Mouse (Mus musculus): ENCODE data around the gene Etv5. TPM values are rescaled to one million over a fixed set of nuclear protein-coding genes. Genes with fewer than 3 reads are reported as not detected.
"Not testable (repeated sequence)": the region's sequence is repeated elsewhere in the genome, so short reads cannot be mapped to it uniquely, and the experiment has no call there.

Gene Etv5
- polyA plus RNA-seq, 1 experiment from 2014 or later = 27.7 TPM

GRCm38 (mm10) chr16:22398784-22399453, 40.6 kb downstream of the Etv5 start:
- Histone ChIP-seq H3K27ac (ENCODE audit: low read depth, low read length) (no peak overlapping the region), H3K9ac (ENCODE audit: low read length) (no peak overlapping the region), H3K27me3 (ENCODE audit: control insufficient read depth, insufficient read depth, low read length) (no peaks in the 10 kb centered on the region), H3K9me3 (ENCODE audit: control insufficient read depth, low read length) (no peaks in the 10 kb centered on the region), H3K4me3 (ENCODE audit: low read depth, low read length) (no peak overlapping the region), H3K4me2 (ENCODE audit: low read depth, low read length, severe bottlenecking) (no peak overlapping the region), H3K4me1 (replicated peaks; ENCODE audit: control insufficient read depth, insufficient read depth, low read length) (no peaks in the 10 kb centered on the region), H3K36me3 (ENCODE audit: control insufficient read depth, insufficient read depth, low read length) (no peaks in the 10 kb centered on the region; the same call in 1 of the 2 replicates)
- DNase-seq (ENCODE audit: low spot score) = no peak
- no peak for ATAC-seq (replicated peaks; ENCODE audit: low FRiP score)
- 90% methylated on average over 10 of the region's 10 CpGs for WGBS

GRCm38 (mm10) chr16:22398354-22398753, 41.2 kb downstream of the Etv5 start:
- 87% methylated on average over 11 of the region's 11 CpGs for WGBS
- H3K27ac ChIP-seq (ENCODE audit: low read depth, low read length) = no peak overlapping the region
- H3K9ac ChIP-seq (ENCODE audit: low read length) = no peak overlapping the region
- no peaks in the 10 kb centered on the region for H3K27me3 ChIP-seq (ENCODE audit: control insufficient read depth, insufficient read depth, low read length)
- ATAC-seq (replicated peaks; ENCODE audit: low FRiP score) (no peak), DNase-seq (ENCODE audit: low spot score) (no peak)
- no peak overlapping the region for H3K4me3 ChIP-seq (ENCODE audit: low read depth, low read length)
- no peak overlapping the region for H3K4me2 ChIP-seq (ENCODE audit: low read depth, low read length, severe bottlenecking)
- no peaks in the 10 kb centered on the region for H3K9me3 ChIP-seq (ENCODE audit: control insufficient read depth, low read length)
- H3K36me3 ChIP-seq (ENCODE audit: control insufficient read depth, insufficient read depth, low read length) = no peaks in the 10 kb centered on the region
- H3K4me1 ChIP-seq (replicated peaks; ENCODE audit: control insufficient read depth, insufficient read depth, low read length) = no peaks in the 10 kb centered on the region

- Histone ChIP-seq H3K36me3 (ENCODE audit: control insufficient read depth, insufficient read depth, low read length) (no peaks in the 10 kb centered on the region), H3K9ac (ENCODE audit: low read length) (no peak overlapping the region), H3K4me1 (replicated peaks; ENCODE audit: control insufficient read depth, insufficient read depth, low read length) (no peaks in the 10 kb centered on the region), H3K27me3 (ENCODE audit: control insufficient read depth, insufficient read depth, low read length) (no peaks in the 10 kb centered on the region), H3K9me3 (ENCODE audit: control insufficient read depth, low read length) (no peaks in the 10 kb centered on the region), H3K27ac (ENCODE audit: low read depth, low read length) (no peak overlapping the region), H3K4me3 (ENCODE audit: low read depth, low read length) (no peak overlapping the region), H3K4me2 (ENCODE audit: low read depth, low read length, severe bottlenecking) (no peak overlapping the region)
- WGBS = 88% methylated on average over 8 of the region's 8 CpGs
- DNase-seq (ENCODE audit: low spot score) (no peak), ATAC-seq (replicated peaks; ENCODE audit: low FRiP score) (no peak)
Measured at GRCm38 (mm10) chr16:22396420-22396819, 43.1 kb downstream of the Etv5 start.

GRCm38 (mm10) chr16:22395093-22395844, 44.2 kb downstream of the Etv5 start:
- no peak overlapping the region for H3K27ac ChIP-seq (ENCODE audit: low read depth, low read length)
- WGBS = 81% methylated on average over 15 of the region's 15 CpGs
- DNase-seq (ENCODE audit: low spot score) (no peak), ATAC-seq (replicated peaks; ENCODE audit: low FRiP score) (no peak)
- no peak overlapping the region for H3K9ac ChIP-seq (ENCODE audit: low read length)
- no peaks in the 10 kb centered on the region for H3K27me3 ChIP-seq (ENCODE audit: control insufficient read depth, insufficient read depth, low read length)
- H3K9me3 ChIP-seq (ENCODE audit: control insufficient read depth, low read length) = no peaks in the 10 kb centered on the region
- H3K4me3 ChIP-seq (ENCODE audit: low read depth, low read length) = no peak overlapping the region
- no peaks in the 10 kb centered on the region for H3K4me1 ChIP-seq (replicated peaks; ENCODE audit: control insufficient read depth, insufficient read depth, low read length)
- H3K36me3 ChIP-seq (ENCODE audit: control insufficient read depth, insufficient read depth, low read length) = no peaks in the 10 kb centered on the region
- H3K4me2 ChIP-seq (ENCODE audit: low read depth, low read length, severe bottlenecking) = no peak overlapping the region

GRCm38 (mm10) chr16:22390348-22390897, 49.1 kb downstream of the Etv5 start:
- Histone ChIP-seq H3K4me1 (replicated peaks; ENCODE audit: control insufficient read depth, insufficient read depth, low read length) (no peaks in the 10 kb centered on the region; the same call in 1 of the 2 replicates), H3K9me3 (ENCODE audit: control insufficient read depth, low read length) (no peaks in the 10 kb centered on the region), H3K36me3 (ENCODE audit: control insufficient read depth, insufficient read depth, low read length) (no peaks in the 10 kb centered on the region), H3K27me3 (ENCODE audit: control insufficient read depth, insufficient read depth, low read length) (no peaks in the 10 kb centered on the region), H3K4me3 (ENCODE audit: low read depth, low read length) (no peak overlapping the region), H3K9ac (ENCODE audit: low read length) (no peak overlapping the region), H3K27ac (ENCODE audit: low read depth, low read length) (no peak overlapping the region), H3K4me2 (ENCODE audit: low read depth, low read length, severe bottlenecking) (no peak overlapping the region)
- ATAC-seq (replicated peaks; ENCODE audit: low FRiP score) (no peak), DNase-seq (ENCODE audit: low spot score) (no peak)
- 92% methylated on average over 9 of the region's 9 CpGs for WGBS

GRCm38 (mm10) chr16:22389146-22389911, 50.2 kb downstream of the Etv5 start:
- H3K4me2 ChIP-seq (ENCODE audit: low read depth, low read length, severe bottlenecking) = no peak overlapping the region
- no peaks in the 10 kb centered on the region; the same call in 1 of the 2 replicates for H3K4me1 ChIP-seq (replicated peaks; ENCODE audit: control insufficient read depth, insufficient read depth, low read length)
- H3K9ac ChIP-seq (ENCODE audit: low read length) = no peak overlapping the region
- WGBS = 77% methylated on average over 13 of the region's 13 CpGs
- no peaks in the 10 kb centered on the region for H3K9me3 ChIP-seq (ENCODE audit: control insufficient read depth, low read length)
- ATAC-seq (replicated peaks; ENCODE audit: low FRiP score) = peak; percentile 46
- H3K27me3 ChIP-seq (ENCODE audit: control insufficient read depth, insufficient read depth, low read length) = no peaks in the 10 kb centered on the region
- no peak overlapping the region for H3K27ac ChIP-seq (ENCODE audit: low read depth, low read length)
- no peak for DNase-seq (ENCODE audit: low spot score)
- no peaks in the 10 kb centered on the region for H3K36me3 ChIP-seq (ENCODE audit: control insufficient read depth, insufficient read depth, low read length)
- no peak overlapping the region for H3K4me3 ChIP-seq (ENCODE audit: low read depth, low read length)

- Histone ChIP-seq H3K9ac (ENCODE audit: low read length) (no peak overlapping the region), H3K36me3 (ENCODE audit: control insufficient read depth, insufficient read depth, low read length) (no peaks in the 10 kb centered on the region), H3K4me3 (ENCODE audit: low read depth, low read length) (no peak overlapping the region), H3K27me3 (ENCODE audit: control insufficient read depth, insufficient read depth, low read length) (no peaks in the 10 kb centered on the region), H3K4me1 (replicated peaks; ENCODE audit: control insufficient read depth, insufficient read depth, low read length) (no peaks in the 10 kb centered on the region; the same call in 1 of the 2 replicates), H3K9me3 (ENCODE audit: control insufficient read depth, low read length) (no peaks in the 10 kb centered on the region), H3K27ac (ENCODE audit: low read depth, low read length) (no peak overlapping the region), H3K4me2 (ENCODE audit: low read depth, low read length, severe bottlenecking) (no peak overlapping the region)
- WGBS = 93% methylated on average over 6 of the region's 6 CpGs
- ATAC-seq (replicated peaks; ENCODE audit: low FRiP score) (no peak), DNase-seq (ENCODE audit: low spot score) (no peak)
Measured at GRCm38 (mm10) chr16:22387731-22388130, 51.8 kb downstream of the Etv5 start.

GRCm38 (mm10) chr16:22382018-22382417, 57.5 kb downstream of the Etv5 start:
- not testable (repeated sequence) for H3K36me3 ChIP-seq (ENCODE audit: control insufficient read depth, insufficient read depth, low read length); ATAC-seq (replicated peaks; ENCODE audit: low FRiP score); H3K27me3 ChIP-seq (ENCODE audit: control insufficient read depth, insufficient read depth, low read length); H3K9me3 ChIP-seq (ENCODE audit: control insufficient read depth, low read length); H3K4me1 ChIP-seq (replicated peaks; ENCODE audit: control insufficient read depth, insufficient read depth, low read length); DNase-seq (ENCODE audit: low spot score); H3K4me2 ChIP-seq (ENCODE audit: low read depth, low read length, severe bottlenecking); H3K27ac ChIP-seq (ENCODE audit: low read depth, low read length); H3K4me3 ChIP-seq (ENCODE audit: low read depth, low read length); H3K9ac ChIP-seq (ENCODE audit: low read length)
- WGBS = 86% methylated on average over 6 of the region's 7 CpGs
